Mouse (Mus musculus): ENCODE data around the gene Vps37b.

The Vps37b gene

GRCm38 (mm10) chr5:124043999-124044398 lies 11.9 kb upstream of the Vps37b start:
- DNase-seq, result no peak

GRCm38 (mm10) chr5:124043212-124043978 lies 11.3 kb upstream of the Vps37b start:
- DNase-seq, result no peak

- no peak for DNase-seq
These were observed 9.0 kb upstream of the Vps37b start for GRCm38 (mm10) chr5:124041097-124041496.

- no peak for DNase-seq
These were observed 7.5 kb upstream of the Vps37b start for GRCm38 (mm10) chr5:124039602-124040001.

GRCm38 (mm10) chr5:124036836-124037235 lies 4.8 kb upstream of the Vps37b start:
- peak; percentile 82 for DNase-seq

GRCm38 (mm10) chr5:124036341-124036740 lies 4.3 kb upstream of the Vps37b start:
- no peak for DNase-seq

GRCm38 (mm10) chr5:124035806-124036205 lies 3.7 kb upstream of the Vps37b start:
- DNase-seq, result no peak

GRCm38 (mm10) chr5:124035406-124035805 lies 3.3 kb upstream of the Vps37b start:
- peak; percentile 43 for DNase-seq

- DNase-seq, result peak; percentile 69
These were observed 2.4 kb upstream of the Vps37b start for GRCm38 (mm10) chr5:124034471-124034870.

GRCm38 (mm10) chr5:124031068-124031955 lies 758 bp downstream of the Vps37b start:
- DNase-seq, result peak; percentile 38

- no peak for DNase-seq
These were observed 1.5 kb downstream of the Vps37b start for GRCm38 (mm10) chr5:124030386-124031067.

GRCm38 (mm10) chr5:124029220-124030035 lies 2.6 kb downstream of the Vps37b start:
- no peak for DNase-seq

- DNase-seq, result peak; percentile 49
These were observed 3.4 kb downstream of the Vps37b start for GRCm38 (mm10) chr5:124028680-124029079.

- no peak for DNase-seq
These were observed 4.2 kb downstream of the Vps37b start for GRCm38 (mm10) chr5:124027702-124028470.

GRCm38 (mm10) chr5:124026568-124026967 lies 5.5 kb downstream of the Vps37b start:
- DNase-seq, result no peak

- no peak for DNase-seq
These were observed 6.3 kb downstream of the Vps37b start for GRCm38 (mm10) chr5:124025587-124026441.

- no peak for DNase-seq
These were observed 6.9 kb downstream of the Vps37b start for GRCm38 (mm10) chr5:124025146-124025545.

GRCm38 (mm10) chr5:124024677-124025076 lies 7.4 kb downstream of the Vps37b start:
- no peak for DNase-seq

GRCm38 (mm10) chr5:124022365-124022764 lies 9.7 kb downstream of the Vps37b start:
- DNase-seq, result no peak

GRCm38 (mm10) chr5:124021701-124022100 lies 10.4 kb downstream of the Vps37b start:
- no peak for DNase-seq

- DNase-seq, result no peak
These were observed 10.9 kb downstream of the Vps37b start for GRCm38 (mm10) chr5:124021148-124021547.

All from thymus, postnatal 4 days (tissue).